Mouse (Mus musculus) C2C12 (cell line): Measurements from ENCODE around the gene Dennd6a.

ENCODE experiments used
- CEBPB ChIP-seq: IDR thresholded peaks from one replicate; pipeline ENCODE4 v1.6.1; 2011; ENCODE audit warnings: low read depth, mild to moderate bottlenecking, control low read depth, moderate library complexity
- CTCF ChIP-seq: IDR thresholded peaks from one replicate; pipeline ENCODE4 v1.5.1; 2011; ENCODE audit not compliant: control insufficient read depth, insufficient read depth, insufficient read length
- FOSL1 ChIP-seq: IDR thresholded peaks from one replicate; pipeline ENCODE4 v1.8.0; 2011; ENCODE audit warnings: mild to moderate bottlenecking, low read length; ENCODE audit not compliant: poor library complexity, insufficient read depth, severe bottlenecking
- MAX ChIP-seq: IDR thresholded peaks from one replicate; pipeline ENCODE4 v1.6.1; 2011; ENCODE audit warnings: mild to moderate bottlenecking, control low read depth
- MYOD1 ChIP-seq: IDR thresholded peaks from one replicate; pipeline ENCODE4 v1.6.1; 2011; ENCODE audit warnings: low read depth; ENCODE audit not compliant: control insufficient read depth, insufficient read length
- MYOG ChIP-seq: IDR thresholded peaks from one replicate; pipeline ENCODE4 v1.6.1; 2011; ENCODE audit not compliant: control insufficient read depth, insufficient read length; ENCODE audit errors: extremely low read depth
- USF1 ChIP-seq: IDR thresholded peaks from one replicate; pipeline ENCODE4 v1.6.1; 2011; ENCODE audit warnings: low read depth, mild to moderate bottlenecking, control low read depth, moderate library complexity

DNA sequence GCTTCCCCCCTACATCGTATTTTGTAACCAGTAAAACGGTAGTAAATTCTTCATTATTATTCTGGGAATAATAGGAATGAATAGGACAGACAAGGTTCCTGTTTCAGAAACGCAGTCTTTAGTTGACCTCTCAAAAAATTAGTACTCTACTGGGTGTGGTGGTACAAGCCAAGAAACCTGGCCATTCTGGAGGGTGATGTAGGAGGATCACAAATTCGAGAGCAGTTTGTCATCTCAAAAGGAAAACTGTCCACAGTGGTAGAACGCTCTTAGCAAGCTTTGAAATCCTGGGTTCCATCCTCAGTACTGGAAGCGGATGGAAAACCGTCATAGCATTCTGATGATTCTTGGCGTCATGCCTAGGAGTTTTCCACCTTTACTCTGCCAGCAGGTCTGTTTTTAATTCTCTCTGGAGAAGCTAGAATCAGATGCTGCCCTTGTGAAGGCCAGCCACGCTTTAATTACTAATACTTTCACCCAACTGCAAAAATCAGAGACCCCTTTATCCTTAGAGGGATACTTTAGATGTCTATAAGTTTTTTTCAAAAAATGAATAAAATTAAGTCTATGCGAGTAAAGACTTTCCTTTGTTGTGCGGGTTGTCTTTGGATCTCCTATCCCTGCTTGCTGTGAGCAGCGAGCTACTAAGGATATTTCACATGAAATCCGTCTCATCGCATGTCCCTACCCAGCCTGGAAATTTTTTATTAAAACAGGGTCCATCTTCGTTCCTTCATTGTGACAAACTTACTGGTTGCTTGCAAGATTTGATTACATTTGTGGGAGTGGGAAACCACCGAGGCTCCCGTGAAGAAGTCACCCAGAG is 63.6 kb downstream of the Dennd6a start:
- TF ChIP-seq CTCF (no peak), USF1 (no peak), MAX (no peak), FOSL1 (no peak), CEBPB (no peak), MYOG (no peak), MYOD1 (no peak)
